Mouse (Mus musculus): ENCODE results near the gene Syngr3.
"Not testable (repeated sequence)": the region's sequence is repeated elsewhere in the genome, so short reads cannot be mapped to it uniquely, and the experiment has no call there.

Gene Syngr3

DNA sequence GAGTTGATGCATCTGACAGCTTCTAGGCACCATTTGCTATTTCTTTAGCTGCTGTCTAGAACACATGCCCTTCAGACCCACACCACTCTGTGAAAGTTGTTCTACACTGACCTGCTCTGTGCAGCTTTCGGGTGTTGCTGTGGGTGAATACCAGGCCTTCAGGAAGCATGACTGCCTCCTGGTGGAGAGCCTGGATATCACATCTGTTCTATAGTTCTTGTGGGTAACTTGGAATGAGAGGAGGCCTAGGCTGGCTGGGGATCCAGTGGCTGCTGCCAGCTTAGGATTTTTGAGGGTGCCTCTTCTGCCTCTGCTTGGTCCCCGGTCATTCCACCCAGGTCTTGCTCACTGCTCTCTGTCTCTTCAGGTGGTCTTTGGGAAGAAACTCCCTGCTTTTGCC, 13.6 kb downstream of the Syngr3 start:
- DNase-seq: peak; percentile 60

DNA sequence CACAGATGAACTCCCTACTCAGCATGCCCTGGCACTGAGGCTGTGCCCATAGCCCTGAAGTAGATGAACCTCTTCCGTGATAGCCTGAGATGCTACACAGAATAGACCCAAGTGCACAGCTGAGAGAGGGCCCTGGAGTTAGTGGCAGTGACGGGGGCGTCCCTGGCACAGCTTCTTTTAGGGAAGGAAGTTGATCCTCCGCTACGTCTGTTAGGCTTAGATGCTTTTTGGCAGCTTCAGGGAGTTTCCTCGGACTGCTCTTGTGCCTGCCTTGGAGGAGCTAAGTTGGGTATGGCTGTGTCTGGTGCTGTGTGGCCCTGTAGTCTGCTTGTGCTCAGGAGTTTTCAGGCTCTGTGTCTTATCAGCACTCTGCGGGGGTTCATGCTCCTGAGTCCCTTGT, 15.5 kb downstream of the Syngr3 start:
- peak; percentile 81 for DNase-seq

GRCm38 (mm10) chr17:24672141-24672540, 17.6 kb downstream of the Syngr3 start:
- no peak for DNase-seq

- DNase-seq: no peak
These were observed 18.4 kb downstream of the Syngr3 start for GRCm38 (mm10) chr17:24671346-24671745.

DNA sequence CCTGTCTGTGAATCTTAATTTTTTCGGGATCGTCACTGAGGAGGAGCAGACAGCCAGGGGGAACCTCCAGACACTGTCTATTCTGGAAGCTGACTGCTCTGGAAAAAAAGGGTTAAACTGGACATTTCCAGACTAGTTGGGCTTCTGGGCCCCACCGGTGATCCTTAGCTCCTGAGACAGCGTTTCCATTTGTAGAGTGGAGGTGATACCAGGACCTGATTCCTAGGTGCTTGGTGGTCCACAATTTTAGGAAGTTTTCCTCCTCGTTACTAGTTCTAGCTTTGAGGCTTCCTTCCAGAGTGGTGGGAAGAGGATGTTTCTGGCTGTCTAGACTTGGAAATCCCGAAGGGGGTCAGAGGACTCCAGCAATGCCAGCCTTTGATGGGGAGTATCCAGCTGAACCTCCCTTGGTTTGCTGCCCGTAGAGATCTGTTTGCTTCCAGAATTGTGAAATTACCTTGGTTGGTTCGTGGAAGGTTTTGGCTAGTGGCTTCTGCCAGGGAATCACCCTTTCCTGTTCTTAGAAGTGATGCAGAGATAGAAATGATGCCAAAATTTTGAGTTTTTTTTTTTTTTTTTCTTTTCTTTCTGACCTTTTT, 19.4 kb downstream of the Syngr3 start:
- DNase-seq: no peak

DNA sequence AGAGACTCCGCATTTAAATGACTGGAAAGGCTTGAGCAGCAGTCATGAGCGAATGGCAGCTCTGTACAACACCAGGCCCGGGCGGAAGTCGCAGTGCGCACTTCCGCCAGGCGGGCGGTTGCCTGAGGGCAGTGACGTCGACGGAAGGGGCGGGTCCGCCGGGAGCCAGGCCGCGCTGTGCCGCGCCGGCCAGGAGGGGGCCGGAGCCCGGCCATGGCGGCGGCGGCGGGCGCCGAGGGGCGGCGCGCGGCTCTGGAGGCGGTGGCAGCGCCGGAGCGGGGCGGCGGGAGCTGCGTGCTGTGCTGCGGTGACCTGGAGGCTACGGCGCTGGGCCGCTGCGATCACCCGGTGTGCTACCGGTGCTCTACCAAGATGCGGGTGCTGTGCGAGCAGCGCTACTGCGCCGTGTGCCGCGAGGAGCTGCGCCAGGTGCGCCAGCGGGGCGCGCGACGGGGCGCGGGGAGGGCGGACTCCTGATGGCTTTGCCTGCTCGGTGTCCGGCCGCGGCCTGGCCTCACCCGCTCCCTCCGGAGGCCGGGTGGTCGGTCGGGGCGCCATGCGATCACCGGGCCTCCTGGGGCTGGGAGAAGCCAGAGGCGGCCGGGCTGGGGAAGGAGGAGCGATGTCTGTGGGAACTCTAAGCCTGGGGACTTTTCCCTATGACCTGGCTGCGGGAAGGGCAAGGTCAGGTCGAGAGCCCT, 20.1 kb downstream of the Syngr3 start, which contains the start of gene Zfp598:
Gene Zfp598 (plus strand): TSS at position 143 of the 701 bp plus-strand sequence.
- peak; percentile 96 for DNase-seq

GRCm38 (mm10) chr17:24669214-24669544, 20.6 kb downstream of the Syngr3 start:
- not testable (repeated sequence) for DNase-seq

- DNase-seq: peak; percentile 60
These were observed 22.3 kb downstream of the Syngr3 start for GRCm38 (mm10) chr17:24667416-24667815.

DNA sequence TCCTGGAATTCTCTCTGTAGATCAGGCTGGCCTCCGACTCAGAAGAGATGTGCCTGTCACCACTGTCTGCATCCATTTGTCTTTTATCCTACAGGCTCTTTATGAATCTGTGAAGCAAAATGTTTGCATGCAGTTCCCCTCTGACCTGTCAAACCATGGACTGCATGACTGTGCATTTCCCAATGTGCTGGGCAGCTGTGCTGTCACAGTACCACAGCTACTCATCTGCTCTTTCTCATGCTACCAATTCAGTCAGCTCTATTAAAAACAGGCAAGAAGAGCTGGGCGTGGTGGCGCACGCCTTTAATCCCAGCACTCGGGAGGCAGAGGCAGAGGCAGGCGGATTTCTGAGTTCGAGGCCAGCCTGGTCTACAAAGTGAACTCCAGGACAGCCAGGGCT, 22.7 kb downstream of the Syngr3 start:
- DNase-seq: not testable (repeated sequence)

- DNase-seq: no peak
These were observed 31.6 kb downstream of the Syngr3 start, which contains the start of gene Npw for GRCm38 (mm10) chr17:24658017-24658758. Gene Npw (minus strand): TSS chr17:24658457.

- DNase-seq: no peak
These were observed 34.8 kb downstream of the Syngr3 start for GRCm38 (mm10) chr17:24654969-24655368.

- DNase-seq: peak; percentile 50
These were observed 35.6 kb downstream of the Syngr3 start for GRCm38 (mm10) chr17:24653967-24654710.

- no peak for DNase-seq
These were observed 37.9 kb downstream of the Syngr3 start for GRCm38 (mm10) chr17:24651835-24652234.

DNA sequence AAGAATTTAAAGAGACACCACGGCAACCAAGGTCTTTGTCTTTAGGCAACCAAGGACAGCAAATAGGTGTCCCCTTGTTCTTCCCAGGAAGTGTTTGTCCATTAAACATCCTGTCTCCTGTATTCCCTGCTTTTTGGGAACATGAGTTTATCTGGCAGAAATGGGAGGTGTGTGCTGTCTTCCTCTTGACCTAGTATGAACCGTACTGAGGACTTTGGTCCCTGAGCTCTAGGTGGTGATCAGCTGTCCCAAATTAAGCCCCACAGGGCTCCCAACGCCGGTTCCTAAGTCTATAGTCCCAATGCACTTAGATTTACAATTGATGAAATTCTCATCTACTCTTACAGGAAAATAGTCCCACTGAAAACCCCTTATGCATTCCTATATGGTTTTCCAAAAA, 39.0 kb downstream of the Syngr3 start:
- DNase-seq: no peak

- DNase-seq: peak; percentile 30
These were observed 39.6 kb downstream of the Syngr3 start, which contains the start of gene Slc9a3r2 for GRCm38 (mm10) chr17:24650070-24650616. Gene Slc9a3r2 (minus strand): TSS chr17:24650327.

DNA sequence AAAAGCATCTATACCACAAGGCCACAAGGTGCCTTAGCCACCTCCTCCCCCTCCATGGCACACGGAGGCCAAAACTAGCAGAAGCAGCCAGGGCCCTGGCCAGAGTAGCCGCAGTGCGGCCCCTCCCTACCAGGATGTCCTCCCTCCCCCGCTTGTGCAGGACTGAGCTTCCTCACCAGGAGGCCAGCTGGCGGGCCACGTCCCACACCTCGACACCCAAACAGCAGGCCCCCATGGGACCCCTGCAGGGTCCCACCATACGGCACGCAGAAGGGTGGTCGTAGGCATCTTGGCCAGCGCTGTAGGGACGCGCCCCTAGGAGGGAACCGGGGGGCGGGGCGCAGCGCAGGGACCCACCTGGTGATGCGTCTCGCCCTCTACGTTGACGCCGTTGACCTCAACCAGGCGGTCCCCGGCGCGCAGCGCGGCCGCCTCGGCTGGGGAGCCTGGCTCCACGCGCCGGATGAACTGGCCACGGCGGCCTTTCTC, 40.1 kb downstream of the Syngr3 start:
- DNase-seq: peak; percentile 19

GRCm38 (mm10) chr17:24648731-24649377, 40.9 kb downstream of the Syngr3 start:
- no peak for DNase-seq

DNA sequence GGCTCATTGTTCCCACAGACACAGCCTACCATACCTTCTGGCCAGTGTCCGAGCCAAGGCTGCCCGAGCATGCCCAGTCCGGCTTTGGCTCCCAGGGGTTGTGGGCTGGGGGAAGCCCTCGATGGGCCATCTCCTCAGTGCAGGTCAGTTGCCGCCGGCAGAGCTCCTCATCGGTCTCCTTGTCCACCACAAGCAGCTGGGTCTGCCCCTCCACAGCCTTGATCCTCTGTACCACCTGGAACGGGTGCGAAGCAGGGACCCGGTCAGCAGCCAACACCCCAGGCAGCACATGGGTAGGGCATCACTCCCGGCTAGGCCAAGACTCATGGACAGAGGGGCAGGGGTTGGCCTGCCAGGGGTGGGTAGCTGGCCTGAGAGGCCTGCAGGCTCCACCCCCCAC, 42.3 kb downstream of the Syngr3 start:
- no peak for DNase-seq

GRCm38 (mm10) chr17:24646381-24646780, 43.4 kb downstream of the Syngr3 start:
- DNase-seq: no peak

DNA sequence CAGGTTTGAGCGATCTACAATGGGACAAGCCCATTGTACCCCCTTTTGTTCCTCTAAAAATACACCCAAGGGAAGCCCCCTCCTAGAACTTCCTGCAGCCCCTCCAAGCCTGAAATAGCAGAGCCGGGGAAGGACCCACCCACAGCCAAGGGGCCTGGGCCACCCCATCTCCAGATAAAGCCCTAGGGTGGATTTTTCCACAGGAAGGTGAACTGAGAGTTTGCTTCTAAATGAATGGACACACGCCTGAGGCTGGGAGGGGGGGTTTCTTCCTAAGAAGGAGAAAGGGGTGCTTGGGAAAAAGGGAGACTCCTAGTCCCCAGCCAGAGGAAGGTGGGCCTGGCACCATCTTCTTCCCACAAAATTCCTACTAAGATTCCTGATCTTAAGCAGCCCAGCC, 43.8 kb downstream of the Syngr3 start:
- no peak for DNase-seq

DNA sequence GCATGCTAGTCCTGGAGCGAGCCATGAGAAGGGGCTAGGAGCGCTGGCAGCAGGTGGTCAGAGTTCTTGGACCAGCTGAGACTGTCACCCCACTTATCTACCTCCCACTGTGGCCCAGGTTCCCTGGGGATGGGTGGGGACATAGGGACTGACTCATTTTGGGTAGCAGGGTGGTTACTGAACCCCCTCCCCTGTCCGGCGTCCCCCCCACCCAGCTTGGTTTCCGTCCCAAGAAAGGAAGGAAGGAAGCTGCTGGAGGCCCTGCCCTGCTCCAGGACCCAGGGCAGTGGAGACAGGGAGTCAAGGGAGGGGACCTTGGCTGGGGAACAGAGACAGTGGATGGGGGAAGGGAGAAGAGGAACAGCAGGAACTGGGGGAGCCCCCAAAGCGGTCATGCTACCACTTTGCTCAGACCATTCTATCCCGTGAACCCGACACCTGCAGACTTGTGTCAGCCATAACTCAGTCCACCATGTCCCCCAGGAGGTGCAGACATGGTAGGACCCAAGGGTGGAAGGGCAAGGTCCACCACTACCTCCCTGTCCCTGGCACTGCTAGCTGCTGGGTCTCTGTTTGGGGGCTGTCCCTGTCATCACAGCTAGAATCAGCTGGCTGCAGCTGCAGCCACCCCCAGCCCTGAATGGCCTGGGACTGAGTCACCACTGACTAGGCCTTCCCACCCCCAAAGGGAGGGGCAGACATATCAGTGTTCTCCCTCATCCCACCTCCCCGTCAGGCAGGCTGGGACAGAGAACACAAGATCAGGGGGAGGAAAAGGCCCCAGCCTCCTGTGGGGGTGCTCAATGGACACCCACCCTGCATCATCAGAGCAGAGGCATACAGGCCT, 44.7 kb downstream of the Syngr3 start:
- DNase-seq: peak; percentile 38

Measured in right cerebral cortex, adult 18-20 months (tissue).